Mouse (Mus musculus) heart, adult 11 months (tissue): ENCODE measurements around the gene Ulk4.

Source experiments
- DNase-seq: peaks from one replicate; pipeline ENCODE4 v3.0.0; 2022

Gene Ulk4

DNA sequence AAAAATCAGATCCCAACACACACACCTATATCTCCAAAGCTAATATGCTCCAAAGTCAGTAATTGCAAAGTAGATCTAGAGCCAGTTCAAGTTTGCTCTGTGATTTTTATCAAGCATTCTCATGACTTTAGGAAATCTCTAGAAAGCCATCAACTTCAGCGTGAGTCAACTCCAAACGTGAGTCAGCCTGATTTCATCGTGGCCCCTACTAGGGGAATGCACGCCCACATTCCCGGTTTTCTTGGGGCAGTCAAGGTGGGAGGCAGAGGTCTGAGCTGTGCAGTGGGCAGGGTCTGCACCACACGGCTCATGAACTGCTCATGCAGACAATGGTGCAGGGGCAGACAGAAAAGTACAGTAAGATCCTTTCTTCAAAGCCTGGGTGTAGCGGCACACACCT is 271.0 kb downstream of the Ulk4 start:
- no peak for DNase-seq

DNA sequence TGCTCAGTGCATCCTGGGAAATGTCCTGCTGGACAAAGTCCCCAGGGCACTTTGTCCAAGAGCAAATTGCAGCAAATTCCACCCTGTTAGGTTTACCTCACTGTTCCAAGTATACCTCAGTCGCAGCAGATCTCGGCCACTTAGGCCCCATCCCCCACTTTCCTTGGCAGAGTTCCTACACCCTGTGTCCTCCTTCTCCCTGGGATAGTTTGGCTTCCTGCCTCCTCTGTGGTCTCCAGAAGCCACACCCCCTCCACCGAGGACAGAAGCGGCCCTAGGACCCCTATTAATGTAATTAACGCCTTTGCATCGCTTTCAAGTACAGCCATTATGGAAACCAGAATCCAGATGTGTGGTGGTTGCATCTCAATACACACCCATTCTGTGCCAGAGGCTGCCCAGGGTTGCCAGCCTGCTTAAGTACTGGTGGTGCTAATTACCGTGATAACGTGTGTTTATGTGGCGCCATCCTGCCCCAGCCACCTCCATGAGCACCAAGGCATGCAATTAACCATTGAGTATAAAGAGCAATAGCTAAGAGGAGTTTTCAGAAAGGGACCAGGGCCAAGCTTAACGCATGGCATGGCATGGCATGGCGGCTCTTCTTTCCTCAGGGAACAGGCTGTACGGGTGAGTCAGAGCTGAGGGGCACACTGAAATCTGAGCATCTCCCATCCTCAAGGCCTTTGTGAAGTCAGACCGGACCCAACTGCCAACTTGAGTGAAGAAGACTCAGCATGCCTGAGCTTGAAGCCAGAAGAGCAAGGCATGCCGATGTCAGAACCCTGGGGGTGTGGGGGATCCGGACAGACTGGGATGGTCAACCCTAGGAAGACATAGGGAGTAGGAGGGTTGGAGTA is 275.1 kb downstream of the Ulk4 start:
- DNase-seq, result no peak

DNA sequence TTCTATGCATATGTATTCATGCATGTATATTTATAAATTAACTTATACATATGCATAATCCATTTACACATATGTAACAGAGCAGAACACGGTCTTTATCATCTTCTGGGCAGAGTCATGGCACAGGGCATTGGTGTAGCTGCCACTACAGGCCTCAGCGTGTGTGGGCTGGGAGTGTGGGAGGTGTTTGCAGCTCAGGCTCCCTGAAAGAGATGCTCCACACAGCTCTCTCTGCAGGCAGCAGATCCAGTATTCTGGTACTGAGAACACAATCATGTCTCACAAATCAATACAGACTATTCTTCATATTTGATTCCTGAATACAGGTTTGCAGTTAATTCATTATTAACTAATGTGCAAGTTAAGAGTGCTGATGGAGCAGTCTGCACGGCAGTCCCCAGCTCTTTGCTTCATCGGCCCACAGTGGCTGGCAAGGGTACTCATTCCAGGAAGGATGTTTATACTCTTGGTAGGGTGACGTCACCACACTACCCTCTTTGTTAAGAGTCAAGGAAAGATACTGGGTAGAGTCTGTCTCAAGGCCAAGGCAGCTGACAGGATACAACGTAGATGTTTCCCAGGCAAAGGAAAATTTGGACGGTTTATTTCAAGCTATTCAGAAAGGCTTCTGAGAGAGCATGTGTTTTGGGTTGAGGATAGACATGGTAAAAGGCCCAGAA is 276.2 kb downstream of the Ulk4 start:
- DNase-seq, result no peak

DNA sequence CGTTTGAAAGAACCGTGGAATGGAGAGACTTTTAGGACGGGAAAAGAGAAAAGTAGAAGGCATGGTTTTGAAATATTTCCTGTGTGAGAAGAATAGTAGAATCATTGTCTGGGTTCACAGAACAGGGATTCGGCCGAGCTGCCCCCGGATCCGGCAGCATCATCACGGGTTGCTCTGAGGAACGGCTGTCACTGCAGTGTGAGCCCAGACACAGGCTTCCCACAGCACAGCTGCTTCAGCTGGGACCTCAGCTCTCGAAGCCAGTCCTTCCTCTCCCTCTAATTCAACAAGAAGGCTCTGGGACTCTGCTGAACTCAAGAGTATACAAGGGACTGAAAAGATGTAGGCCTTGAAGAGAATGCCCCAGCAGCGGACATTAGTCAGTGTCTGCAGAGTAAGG is 278.3 kb downstream of the Ulk4 start:
- no peak for DNase-seq

DNA sequence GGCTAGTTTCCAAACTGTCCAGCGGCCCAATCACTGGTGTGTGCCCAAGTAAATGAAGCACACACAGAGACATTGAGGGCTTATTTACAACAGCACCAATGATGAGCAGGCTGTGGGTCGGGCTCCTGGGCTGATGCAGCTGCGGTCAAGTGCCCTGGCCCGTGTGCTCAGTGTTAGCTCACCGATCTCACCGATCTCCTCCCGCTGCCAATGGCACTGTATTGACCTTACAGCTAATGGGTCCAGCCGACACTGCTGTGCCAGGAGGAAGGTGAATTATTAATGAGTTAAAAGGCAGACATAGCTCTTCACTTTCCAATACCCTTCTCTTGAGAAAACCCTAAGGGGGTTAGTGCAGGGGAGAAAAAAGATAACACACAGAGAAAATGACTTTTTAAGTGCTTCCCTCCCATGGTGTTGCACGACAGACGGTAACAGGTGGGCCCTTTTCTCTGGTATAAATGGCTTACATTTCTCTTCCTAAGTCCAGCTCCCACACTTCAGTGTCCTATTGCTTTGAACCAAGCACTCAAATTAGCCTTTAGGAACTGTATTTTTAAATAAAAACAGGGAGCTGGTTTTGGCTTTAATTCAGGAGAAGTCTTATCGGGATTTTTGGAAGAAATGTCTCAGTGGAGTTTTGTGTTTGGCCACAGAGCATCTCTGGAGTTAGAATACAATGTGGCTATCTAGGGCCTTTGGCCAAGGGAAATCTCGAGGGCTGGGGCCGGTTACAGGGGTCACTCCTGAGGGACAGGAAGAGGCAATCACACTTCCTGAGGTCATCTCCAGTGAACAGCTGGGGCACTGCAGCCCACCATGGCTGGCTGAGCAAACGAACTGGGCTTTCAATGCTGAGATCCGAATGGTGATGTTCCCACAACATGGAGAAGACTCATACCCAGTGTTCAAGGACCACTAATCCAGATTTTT is 282.5 kb downstream of the Ulk4 start:
- DNase-seq, result peak; percentile 93

DNA sequence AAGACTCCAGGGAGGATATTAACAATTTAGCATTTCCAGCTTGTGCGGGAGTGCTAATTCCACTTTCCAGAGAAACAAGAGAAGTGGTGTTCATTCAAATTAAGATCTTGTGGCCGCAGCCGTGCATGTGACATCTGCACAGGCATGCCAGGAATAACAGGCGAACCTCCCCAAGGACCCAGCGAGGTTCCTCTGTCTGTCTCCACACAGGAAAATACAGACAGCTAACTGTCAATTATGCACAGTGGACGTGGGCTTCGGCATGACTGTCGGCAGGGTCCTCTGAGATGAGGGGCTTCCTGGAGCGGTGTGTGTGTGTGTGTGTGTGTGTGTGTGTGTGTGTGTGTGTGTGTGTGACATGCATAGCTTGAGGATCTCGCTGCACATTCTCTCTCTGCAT is 284.0 kb downstream of the Ulk4 start:
- DNase-seq, result no peak

DNA sequence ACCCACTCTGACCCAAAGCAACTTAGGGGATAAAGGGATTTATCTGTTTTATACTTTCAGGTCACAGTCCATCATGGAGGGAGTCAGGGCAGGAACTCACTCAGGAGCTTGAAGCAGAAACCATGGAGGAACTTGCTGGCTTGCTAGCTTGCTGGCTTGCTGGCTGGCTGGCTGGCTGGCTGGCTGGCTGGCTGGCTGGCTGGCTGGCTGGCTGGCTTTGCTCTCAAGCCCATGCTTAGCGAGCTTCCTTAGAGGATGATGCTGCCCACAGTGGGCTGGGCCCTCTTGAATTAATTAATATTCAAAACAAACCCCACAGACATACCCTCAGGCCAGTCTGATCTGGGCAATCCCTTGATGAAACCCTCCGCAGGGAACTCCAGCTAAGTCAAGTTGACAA is 285.2 kb downstream of the Ulk4 start:
- no peak for DNase-seq

DNA sequence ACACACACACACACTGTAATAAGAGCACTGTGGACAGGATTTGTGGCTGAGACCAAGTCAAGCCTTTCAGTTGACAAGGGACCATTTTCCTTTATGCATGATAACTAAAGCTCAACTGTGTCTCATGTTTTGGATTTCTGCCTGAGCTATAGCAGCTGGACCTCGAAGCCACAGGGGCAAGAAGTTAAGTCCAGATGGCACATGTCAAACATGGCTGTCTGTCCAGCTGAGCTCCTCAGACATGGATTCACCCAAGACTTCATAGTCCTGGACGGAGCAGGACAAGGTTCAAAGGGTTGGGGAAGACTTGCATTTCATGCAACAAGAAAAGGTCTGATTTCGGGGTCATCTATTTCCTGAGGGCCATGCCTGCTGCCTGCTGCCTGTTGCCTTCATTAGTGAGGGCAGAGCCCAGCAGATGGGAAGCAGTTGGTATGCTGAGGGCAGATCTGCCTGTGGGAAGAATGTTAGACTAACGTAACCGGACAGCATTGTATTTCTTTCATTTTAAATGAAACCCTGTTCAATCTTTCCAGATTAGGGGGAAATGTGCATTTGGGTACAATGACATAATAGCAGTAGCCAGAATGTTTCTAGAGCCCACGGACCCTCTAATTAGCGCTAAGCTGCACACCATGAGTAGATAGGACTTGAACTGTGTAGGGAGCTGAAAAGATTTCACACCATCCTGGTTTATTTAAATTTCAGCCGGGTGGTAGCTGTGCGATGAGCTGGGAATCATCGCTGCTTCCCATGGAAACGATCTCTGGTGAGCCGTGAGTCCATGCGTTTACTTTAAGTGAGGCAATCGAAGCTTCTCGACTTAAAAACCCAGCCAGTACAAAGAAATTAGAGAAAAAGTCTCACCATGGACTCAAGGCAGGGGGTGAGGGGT is 286.9 kb downstream of the Ulk4 start:
- DNase-seq, result no peak

DNA sequence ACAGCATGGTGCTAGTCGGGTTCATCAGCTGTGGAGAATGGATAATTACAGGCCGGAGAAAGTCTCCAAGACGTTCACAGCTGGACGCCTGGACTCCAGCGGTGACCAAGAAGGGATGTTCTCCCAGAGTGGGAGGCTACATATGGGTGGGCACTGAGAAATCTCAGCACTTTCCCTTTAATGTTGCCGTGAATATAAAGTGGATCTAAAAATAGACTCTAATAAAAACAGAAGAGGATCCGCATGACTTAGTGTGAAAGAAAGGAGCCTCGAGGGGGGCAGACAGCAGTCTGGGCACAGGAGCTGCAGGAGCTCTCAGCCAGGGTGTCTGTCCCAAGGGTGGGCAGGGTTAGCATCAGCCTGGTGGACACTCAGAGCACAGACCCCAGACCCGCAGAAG is 288.9 kb downstream of the Ulk4 start:
- DNase-seq, result peak; percentile 82

DNA sequence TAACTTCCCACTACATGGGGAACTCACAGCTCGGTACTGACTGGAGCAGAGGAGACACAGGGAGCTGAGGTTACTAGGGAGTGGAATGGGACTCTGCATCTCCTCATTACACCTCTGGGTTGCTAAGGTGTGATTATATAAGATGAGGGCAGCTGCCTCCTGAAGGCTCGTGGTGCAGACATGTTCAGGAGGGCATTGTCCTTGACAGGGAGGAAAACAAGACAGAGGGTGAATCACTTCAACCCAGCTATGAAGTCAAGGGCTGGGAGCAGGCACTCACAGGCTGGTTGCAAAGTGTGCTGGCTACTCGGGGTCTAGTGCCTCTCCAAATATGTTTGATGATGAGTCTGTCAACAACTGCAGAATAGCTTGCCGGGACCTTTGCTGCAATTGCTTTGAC is 290.0 kb downstream of the Ulk4 start:
- DNase-seq, result peak; percentile 82

DNA sequence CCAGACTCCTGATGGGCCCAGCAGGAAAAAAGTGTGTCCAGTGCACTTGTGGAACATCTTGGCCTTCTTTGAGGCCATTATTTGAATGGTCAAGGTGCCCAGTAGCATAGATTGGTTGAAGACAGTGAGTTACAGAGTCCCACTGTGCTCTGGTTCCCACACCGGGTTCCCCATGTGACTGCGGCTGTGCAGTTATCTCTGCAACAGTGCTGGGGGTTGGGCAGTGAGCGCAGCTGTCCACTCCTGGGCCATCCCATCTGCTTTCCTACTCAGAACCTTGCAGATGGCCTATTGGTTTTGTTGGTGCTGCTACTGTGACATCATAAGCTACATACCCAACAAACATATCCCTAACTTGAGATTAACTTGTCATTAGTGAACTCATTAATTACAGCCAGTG is 290.7 kb downstream of the Ulk4 start:
- peak; percentile 82 for DNase-seq

DNA sequence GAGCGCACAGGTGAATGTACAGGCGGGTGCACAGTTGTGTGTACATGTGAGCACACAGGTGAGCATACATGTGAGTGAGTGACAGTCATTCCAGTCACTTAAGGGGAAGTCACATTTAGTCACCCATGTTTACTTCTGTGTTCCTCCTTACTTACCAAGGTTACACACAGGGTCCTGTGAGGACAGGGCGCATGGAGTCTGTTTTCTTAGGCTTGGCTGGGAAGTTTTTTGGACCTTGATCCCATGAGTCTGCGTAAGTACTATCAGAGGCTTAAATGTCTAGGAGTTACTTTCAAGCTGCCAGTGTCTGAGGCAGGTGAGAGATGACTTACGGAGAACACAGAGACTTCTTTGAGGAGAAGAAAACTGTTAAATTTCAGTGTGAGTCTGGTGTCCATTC is 291.5 kb downstream of the Ulk4 start:
- DNase-seq, result no peak

DNA sequence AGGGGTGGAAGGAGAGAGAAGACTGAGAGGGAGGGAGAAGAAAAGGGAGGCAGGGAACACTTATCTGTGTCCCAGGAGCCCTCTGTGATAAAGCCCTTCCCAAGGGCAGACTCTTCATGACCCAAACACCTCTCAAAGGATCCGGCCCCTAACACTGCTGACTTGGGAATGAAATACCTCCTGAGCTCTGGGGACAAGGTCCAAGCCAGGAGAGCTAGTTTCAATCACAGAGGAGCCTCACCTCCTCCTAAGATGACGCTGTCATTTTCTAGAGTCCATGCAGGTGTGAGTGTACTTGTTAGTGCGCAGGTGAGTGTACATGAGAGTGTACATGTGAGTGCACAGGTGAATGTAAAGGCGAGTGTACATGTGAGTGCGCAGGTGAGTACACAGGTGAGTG is 292.0 kb downstream of the Ulk4 start:
- no peak for DNase-seq

DNA sequence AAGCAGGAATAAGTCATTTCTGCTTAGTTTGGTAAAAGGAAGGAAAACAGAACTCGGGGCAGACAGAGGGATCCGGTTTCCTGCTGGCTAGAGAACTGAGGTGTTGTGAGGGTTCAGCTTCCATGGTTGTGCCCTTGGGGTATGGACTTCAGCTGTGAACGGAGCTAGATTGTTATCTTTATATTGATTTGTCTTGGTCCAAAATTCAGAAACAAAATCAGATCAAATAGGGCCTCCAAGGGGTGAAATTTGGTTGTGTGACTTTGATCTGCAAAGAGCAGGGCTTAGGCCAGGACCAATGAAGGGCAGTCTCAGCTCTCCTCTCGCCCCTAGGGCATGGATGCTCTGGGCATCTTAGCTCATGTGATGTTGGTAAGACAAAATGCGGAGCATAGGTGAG is 292.5 kb downstream of the Ulk4 start:
- DNase-seq, result no peak

DNA sequence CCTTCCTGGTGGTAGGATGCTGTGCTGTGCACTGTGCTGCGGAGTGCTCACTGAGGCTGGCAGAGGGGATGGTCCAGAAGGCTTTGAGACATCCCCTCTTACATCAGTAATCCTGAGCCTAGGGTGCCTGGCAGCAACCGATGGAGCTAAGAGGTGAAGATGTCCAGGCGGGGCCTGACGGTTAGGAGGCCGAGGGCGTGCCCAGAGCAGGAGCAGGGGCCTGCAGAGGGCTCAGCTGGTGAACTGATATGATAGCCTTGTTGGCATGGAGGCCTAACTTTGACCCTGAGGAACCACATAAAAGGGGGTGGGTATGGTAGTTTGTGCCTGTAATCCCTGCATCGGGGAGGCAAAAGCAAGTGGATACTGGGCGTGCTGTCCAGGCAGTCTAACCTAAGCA is 293.1 kb downstream of the Ulk4 start:
- peak; percentile 81 for DNase-seq

DNA sequence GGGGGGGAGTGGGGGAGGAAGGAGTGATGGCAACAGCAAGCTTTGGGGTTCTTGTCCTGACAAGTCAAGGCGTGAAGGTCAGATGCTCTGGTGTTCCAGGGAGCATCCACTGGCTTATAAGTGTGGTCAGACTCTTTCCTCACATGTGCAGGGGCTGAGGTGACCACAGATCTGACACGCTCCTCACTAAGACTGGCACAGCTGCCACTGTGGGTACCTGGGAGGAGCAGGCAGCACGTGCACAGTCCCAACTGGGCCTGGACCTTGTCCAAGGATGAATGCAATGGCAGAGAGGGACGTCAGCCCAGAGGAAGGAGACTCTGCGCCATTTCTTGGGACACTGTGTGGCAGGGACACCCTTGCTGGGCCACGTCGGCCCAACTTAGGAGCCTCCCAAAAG is 295.2 kb downstream of the Ulk4 start:
- DNase-seq, result no peak

DNA sequence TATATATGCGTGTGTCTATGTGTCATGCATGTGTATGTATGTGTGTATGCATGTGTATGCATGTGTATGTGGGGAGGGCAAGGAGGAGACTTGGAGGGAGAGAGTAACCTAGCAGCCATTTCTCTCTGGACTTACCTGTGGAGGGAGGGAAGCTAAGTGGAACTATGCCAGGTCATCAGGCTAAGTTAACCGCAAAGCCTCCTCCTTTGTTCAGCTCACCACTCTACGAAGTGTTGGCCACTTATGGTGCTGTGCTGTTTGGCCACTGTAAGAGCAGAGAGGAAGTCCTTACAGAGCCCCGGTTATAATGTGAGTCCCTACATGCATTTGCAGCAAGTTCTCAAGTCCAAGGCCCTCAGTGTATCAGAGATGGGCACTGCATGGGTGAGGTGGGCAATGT is 300.1 kb downstream of the Ulk4 start:
- no peak for DNase-seq

DNA sequence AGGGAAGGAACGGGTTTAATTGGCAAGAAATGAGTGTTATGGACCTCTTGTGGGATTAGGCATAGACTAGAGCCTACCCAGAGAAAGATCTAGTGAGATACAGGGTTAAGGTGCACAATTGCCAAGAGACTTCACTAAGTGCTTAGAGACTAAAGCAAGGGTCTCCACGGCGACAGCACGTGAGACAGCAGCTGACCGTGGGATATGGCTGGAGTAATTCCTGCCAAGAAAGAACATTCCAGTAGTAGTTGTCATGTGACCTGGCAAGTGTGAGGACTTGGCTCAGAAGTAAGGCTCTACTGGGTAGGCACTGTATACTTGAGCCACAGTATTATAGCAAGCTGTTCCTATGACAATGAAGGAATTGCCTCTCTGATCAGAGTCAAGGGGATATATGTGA is 300.8 kb downstream of the Ulk4 start:
- peak; percentile 96 for DNase-seq

DNA sequence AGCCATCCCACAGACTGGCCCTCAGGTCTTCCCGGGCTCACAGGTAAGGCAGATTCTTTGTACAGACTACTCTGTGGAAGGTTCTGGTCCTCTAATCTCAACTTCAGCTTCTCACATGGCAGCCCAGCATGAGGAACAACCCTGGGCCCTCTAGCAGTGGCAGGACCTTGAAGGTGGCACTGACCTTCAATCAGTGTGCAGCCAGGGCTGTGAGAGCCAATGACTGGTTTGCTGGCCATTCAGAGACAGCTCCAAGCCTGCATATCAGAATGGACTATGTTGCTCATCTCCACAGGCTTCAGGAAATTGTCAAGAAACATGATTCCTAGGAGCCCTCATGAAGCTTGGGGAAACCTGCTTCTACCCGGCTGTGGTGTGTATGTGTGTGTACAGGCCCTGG is 302.8 kb downstream of the Ulk4 start:
- DNase-seq, result no peak

DNA sequence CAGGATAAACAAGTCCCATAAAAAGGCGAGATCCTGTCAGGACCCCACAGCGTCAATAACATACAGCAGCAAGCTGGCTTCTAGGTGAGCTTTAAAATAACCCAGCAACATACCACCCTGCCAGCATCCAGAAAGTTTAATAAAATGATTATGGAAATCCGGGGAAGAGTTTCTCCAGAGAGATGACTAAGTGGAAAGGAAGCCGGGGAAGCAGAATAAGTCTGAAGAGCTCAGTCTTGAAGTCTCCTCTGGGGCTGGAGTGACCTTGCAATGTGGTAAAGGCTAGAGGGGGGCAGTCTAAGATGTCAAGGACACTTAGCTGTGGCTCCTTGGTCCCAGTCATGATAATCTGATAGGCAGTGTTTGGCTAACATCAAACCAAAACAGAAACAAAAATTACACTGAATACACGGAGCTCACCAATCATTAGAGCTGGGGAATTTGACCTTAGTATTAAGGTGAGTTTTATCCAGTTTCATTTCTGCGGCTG is 303.9 kb downstream of the Ulk4 start:
- no peak for DNase-seq

DNA sequence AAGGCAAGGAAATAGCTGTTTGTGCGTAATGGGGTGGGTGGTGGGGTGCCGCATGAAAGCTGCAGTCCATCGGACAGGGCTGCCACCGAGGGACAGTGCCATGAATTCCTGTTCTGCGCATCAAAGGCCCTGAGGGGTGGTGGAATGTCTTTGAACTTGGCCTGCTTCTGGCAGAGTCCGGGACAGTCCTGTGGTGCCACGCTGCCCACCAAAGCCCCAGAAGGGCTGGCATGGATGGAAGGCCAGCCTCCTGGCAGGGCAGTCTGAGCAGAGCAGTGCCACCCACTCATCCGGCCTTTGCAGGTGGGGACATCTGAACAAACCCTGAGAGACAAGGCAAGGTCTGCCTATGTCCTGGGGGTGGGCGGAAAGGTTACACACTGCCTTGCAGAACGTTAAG is 312.0 kb downstream of the Ulk4 start:
- no peak for DNase-seq

DNA sequence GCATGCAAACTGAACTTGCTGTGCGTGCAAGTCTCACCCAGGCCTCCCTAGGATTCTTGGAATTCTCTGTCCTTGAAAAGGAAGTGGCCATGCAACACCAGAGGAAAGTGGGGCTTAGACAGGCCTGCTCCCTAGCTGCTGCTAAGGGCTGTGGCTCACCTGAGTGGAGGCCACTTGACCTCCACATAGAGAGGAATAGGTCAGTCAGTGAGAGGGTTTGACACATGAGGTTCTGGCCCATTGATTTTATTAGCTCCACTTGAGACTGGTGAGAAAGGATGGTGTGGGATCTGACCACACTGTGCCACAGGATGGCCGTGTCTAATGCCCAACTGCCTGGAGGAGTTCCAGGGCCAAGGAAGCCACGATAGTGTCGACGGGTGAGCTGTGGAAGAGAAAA is 312.8 kb downstream of the Ulk4 start:
- no peak for DNase-seq
